Mouse (Mus musculus) brain, adult 2 months (tissue): ENCODE results near the gene Abhd2.

Experiments used
- DNase-seq: peaks from one replicate; pipeline ENCODE4 v3.0.0; 2011; ENCODE audit warnings: low read depth, low spot score

The Abhd2 gene

GRCm38 (mm10) chr7:79375594-79375993, 102.6 kb downstream of the Abhd2 start:
- DNase-seq, result no peak

GRCm38 (mm10) chr7:79376516-79377275, 103.7 kb downstream of the Abhd2 start:
- no peak for DNase-seq

- DNase-seq, result peak; percentile 34
These were observed 113.6 kb downstream of the Abhd2 start, which contains the start of gene Rlbp1 for GRCm38 (mm10) chr7:79386422-79387133. Gene Rlbp1 (minus strand): TSS chr7:79387048.

- DNase-seq, result no peak
These were observed 114.1 kb downstream of the Abhd2 start for GRCm38 (mm10) chr7:79387140-79387539.

- DNase-seq, result no peak
These were observed 115.0 kb downstream of the Abhd2 start for GRCm38 (mm10) chr7:79387991-79388390.

- no peak for DNase-seq
These were observed 115.7 kb downstream of the Abhd2 start for GRCm38 (mm10) chr7:79388671-79389206.

- no peak for DNase-seq
These were observed 117.2 kb downstream of the Abhd2 start for GRCm38 (mm10) chr7:79390141-79390708.

GRCm38 (mm10) chr7:79391471-79391870, 118.5 kb downstream of the Abhd2 start:
- DNase-seq, result peak; percentile 40

- DNase-seq, result peak; percentile 96
These were observed 119.1 kb downstream of the Abhd2 start, which contains the start of gene Fanci for GRCm38 (mm10) chr7:79391883-79392649. Gene Fanci (plus strand): TSS chr7:79391929.

GRCm38 (mm10) chr7:79392860-79393513, 120.0 kb downstream of the Abhd2 start:
- DNase-seq, result no peak

GRCm38 (mm10) chr7:79393924-79394323, 120.9 kb downstream of the Abhd2 start:
- no peak for DNase-seq

GRCm38 (mm10) chr7:79394666-79395065, 121.7 kb downstream of the Abhd2 start:
- no peak for DNase-seq

- DNase-seq, result no peak
These were observed 122.2 kb downstream of the Abhd2 start for GRCm38 (mm10) chr7:79395186-79395585.

GRCm38 (mm10) chr7:79397446-79397963, 124.5 kb downstream of the Abhd2 start:
- peak; percentile 20 for DNase-seq

- DNase-seq, result no peak
These were observed 125.4 kb downstream of the Abhd2 start for GRCm38 (mm10) chr7:79398426-79398825.

GRCm38 (mm10) chr7:79398971-79399370, 126.0 kb downstream of the Abhd2 start:
- no peak for DNase-seq

GRCm38 (mm10) chr7:79400296-79400695, 127.3 kb downstream of the Abhd2 start:
- DNase-seq, result no peak

- DNase-seq, result no peak
These were observed 141.7 kb downstream of the Abhd2 start for GRCm38 (mm10) chr7:79414449-79415375.
